Mouse (Mus musculus) thymus, postnatal 25 days (tissue): ENCODE measurements around the gene Mpzl1.

Experiments used
- DNase-seq: peaks from one replicate; pipeline ENCODE4 v3.0.0; 2022

Mpzl1 gene

DNA sequence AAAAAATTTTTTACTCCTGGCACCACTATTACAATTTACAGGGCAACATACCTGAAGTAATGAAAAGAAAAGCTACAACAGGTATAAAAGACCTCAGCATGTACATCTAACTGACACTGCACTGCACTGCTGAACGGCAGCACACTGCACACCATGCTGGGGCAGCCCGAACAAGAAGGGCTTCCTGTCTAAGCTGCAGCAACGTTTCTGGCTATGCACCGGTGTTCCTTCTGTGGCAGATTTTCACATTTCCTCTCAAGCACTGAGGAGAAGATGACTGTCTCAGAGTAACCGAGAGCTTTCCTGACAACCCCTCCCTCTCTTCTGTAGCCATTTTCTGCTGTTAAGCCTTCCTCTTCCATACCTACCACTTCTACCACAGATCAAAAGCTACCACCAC is 21.6 kb downstream of the Mpzl1 start:
- peak; percentile 51 for DNase-seq

DNA sequence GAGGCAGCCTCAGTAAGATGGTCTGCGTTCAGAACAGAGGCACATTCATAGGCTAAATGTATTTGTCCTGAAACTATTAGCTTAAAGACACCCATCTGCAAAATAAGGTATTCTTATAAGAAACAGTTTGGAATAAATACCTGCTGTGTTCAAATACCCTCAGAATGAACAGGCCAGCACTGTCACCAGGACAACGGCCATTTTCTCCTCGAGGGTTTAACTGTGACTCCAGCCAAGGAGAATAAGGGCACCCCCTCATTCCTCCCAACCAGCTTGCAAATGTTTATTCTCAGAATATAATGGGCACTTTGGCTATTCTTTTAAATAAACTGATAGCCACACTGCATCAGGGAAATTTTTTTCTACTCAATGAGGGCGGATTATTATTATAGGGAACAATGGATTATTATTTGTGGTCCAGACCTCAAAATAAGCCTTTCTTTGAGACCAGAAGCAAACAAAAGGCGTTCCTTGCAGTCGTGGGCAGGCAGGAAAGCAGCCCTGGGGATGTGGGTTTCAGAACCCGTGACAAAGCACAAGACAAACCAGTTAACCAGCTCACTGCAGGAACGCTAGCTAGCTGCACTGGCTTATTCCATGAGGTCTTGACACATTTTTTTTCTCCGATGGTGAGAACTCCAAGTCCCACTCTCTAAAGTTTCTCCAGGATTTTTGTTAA is 23.9 kb downstream of the Mpzl1 start:
- DNase-seq: no peak

DNA sequence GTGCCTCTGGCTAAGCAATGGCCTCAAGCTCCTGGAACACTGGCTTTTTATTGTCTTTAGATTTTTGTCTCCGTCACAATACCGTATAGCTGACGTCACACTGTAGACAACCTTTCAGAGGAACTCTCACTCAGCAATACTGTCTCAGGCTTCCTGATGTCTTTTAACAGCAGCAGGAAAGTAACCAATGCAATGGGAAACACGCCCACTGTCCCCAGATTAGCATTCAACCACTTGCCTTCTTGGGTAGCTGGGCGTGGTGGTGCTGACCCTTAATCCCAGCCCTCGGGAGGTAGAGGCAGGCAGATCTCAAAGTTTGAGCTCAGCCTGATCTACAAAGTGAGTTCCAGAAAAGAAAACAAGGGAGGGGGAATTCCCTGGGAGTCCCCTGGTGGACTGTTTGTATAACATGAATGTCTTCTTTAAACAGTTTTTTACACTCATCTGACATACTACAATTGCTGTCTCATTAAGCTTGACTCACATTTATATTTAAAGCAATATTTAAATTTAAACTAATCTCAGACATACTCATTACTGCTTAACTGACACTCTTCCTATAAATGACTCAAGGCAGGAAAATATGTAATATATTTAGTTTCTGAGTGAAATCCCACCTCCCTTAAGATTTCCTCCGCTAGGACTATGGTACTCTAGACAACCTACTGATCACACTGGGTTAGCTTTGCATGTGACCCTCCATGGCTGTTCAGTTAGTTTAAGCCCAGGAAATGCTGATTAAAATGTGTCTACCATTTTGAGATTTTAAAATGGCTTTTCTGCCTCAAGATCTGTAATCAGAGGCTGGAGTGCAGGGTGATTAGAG is 24.6 kb downstream of the Mpzl1 start:
- no peak for DNase-seq

DNA sequence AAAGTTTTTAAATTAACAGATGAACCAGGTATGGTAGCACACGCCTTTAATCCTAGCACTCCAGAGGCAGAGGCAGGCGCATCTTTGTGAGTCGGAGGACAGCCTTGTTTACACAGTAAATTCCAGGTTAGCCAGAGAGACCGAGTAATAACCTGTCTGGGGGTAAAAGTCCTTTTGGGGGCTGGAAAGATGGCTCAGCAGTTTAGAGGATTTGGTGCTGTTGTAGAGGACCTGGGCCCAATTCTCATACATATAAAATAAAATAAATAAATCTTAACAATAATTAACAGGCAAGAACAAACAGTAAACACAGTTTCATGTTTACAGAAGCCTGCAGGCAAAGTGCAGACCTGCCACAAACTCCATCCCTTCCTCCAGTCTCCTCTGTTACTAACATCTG is 25.4 kb downstream of the Mpzl1 start:
- DNase-seq: no peak

DNA sequence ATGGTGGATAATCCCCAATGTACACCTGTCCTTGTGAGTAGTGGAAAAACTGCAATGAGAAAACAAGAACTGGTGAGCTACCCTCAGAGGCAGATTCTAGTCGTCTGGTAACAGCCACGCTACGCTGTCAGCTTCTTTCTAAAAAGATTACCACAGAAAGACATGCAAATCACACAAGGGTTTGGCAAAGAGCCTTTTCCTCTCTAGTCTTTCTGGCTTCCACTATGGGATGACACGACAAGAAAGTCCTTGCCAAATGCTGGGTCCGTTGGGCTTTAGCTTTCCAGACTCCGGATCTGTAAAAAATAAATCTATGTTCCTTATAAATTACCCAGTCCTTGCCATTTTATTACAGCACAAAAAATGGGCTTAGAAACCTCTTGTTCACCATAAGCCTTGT is 28.6 kb downstream of the Mpzl1 start:
- DNase-seq: no peak

DNA sequence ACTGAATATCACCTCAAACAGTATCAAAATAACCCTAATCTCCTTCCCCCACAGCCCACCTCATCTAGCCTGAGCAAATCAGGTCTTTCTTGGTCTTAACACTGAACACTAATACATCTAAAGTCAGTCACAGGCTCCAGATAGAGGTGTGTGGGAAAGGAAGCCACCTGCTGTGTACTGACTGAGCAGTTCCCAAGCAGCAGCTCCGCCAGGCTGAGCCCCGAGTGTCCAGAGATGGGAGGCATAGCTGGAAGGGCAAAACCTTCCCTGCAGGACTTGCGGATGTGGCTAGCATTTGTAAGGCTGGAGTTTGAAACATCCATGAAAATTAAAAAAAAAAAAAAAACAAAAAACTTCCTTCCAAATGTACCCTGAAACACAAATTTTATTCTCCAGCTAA is 29.2 kb downstream of the Mpzl1 start:
- no peak for DNase-seq

- DNase-seq: no peak
Observed at GRCm38 (mm10) chr1:165604203-165604602, 30.1 kb downstream of the Mpzl1 start.

DNA sequence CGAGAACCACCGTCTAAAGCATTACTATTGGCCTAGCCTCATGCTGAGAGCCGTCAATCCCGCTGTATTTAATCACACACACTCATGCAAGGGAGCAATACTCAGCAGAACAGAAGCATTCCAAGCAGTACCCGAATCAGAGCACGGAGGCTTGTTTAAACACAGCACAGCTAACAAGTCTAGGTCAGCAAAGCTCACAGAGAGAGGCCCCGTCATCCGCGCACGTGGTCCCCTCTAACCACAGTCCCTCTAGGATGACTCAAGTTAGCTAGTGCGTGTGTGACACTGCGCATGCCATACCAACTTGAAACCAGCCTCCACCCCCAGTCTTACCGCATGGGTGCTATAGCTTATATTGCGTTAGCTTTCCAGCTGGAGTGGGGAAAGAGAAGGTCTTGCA is 31.1 kb downstream of the Mpzl1 start:
- no peak for DNase-seq

DNA sequence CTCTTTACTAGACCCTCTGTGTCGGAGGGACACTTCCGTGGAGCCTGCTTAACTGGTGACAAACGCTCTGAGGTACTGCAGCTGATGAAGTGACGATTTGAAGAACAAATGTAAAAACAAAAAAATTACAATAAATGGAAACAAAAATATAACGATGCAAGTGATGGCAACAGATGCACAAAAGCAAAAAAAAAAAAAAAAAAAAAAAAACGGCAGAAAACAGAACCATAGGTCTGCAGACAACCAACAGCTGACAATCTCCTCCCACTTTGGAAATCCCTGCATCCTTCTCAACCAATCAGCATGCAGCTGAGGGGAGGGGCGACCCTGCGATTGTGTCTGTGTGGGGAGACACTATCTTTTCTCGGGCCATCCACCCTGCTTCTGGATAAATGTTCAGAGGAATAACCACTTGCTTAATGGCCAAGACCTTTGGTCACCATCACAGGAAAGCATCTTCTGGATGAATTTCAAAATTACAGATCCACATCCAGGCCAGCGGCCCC is 32.5 kb downstream of the Mpzl1 start:
- no peak for DNase-seq

DNA sequence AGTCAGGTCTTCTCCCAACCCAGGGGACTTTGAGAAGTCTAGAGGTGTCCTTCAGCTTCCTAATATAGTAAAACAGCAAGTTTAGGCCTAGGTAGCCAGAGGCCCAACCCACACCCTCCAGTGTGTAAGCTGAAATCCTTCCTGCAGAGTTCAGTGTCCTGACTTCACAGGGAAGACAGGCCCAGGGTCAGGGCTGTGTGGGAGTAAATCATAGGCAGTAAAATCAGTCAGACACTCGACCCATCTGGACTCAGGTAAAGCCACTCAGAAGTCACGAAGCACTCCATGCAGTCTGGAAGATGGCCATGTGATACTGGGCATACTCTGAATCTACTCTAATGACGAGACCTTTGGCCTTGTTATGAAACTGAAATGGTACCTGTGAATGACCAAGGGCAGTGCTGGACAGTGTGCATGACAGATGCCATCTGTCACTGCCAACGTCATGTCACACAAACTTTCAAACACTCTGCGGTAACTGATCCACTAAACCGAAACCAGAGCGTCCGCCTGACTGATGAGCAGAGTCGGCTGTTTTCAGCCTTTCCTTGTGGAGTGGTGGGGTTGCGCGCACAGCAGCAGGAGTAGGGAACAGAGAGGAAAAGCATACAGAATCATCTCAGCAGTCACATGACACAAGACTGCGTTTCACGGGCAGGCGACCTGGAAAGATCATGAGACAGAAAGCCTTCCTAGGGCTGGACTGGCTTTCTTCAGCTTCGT is 39.5 kb downstream of the Mpzl1 start:
- no peak for DNase-seq

GRCm38 (mm10) chr1:165592295-165593082 is 41.8 kb downstream of the Mpzl1 start:
- DNase-seq: no peak

GRCm38 (mm10) chr1:165590760-165591159 is 43.6 kb downstream of the Mpzl1 start:
- no peak for DNase-seq

DNA sequence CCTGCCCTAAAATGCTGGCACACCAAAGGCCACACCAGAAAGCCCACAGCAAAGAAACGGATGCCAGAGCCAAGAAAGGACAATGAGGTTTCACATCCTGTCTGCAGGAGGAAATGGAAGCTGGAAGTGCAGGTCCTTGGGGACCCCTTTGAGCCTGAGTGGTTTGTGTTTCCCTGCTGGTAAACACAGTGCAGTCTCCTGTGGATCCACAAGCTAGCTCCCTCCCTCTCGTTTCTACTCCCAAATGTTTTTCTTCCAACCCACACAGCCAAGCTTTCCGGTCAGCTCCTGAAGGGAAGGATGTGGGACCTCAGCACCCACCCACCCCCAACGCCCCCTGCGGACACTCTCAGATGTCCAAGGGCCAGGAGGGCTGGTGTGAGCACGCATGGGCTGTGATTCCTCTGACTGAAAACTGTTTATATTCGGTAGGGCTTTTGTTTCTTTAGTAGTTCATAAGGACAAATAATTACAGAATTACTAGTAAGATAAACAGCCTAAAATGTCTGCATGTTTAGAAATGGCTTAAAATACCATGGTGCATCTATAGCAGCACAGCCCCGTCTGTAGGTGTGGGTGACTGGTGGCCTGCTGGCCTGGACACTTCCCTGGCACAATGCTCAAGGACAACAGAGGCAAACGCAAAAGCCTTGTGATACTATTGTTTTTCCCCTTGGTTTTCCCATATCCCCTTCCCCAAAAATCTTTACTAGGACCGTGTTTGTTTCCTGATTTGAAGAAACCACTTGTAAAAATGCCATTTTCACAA is 44.9 kb downstream of the Mpzl1 start:
- no peak for DNase-seq

- no peak for DNase-seq
Observed at GRCm38 (mm10) chr1:165587845-165588244, 46.5 kb downstream of the Mpzl1 start.

DNA sequence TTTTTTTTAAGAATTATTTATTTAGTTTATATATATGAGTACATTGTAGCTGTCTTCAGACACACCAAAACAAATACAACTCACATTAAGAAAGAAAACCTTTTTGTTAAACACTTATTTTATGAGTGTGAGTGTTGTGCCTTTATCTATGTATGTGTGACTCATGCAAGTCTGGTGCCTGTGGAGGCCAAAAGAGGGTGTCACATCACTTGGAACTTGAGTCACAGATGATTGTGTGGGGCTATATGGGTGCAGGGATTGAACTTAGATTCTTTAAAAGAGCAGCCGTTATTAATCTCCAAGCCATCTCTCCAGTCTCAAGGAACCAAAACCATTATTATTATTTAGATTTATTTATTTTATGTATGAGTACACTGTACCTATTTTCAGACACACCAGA is 48.0 kb downstream of the Mpzl1 start:
- DNase-seq: no peak

DNA sequence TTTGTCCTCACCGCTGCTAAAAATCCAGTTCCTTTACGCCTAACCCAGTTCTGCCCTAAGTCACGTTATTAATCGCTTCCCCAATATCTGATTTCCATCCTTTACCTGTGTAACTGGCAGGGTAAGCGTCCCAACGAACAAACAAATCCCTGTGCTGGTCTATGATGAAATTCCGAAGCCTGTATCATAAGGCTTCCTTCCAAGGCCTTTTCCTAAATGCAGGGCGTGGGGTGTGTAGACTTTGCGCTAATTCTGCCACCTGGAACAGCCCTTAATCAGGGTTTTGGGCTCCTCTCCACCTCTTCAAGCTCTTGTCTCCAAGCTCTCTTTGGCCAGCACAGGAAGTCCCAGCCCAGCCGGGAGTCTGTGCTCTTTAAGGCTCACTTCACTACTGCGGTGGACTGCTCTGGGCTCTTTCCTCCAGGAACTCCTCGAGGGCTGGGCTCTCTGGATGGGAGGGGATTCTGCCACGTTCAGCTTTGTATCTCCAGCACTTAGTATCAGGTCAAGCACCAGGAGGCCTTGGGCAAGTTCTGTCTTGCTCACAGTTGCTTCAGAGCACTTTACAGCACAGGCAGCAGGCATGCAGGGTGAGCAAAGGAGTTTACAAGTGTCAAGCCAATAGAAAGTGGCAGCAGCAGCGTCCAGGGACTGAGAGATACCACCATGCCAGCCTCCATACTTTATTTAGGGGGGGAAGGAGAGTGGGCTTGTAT is 48.8 kb downstream of the Mpzl1 start:
- DNase-seq: no peak

- DNase-seq: peak; percentile 85
Observed at GRCm38 (mm10) chr1:165583529-165584184, 50.7 kb downstream of the Mpzl1 start.

DNA sequence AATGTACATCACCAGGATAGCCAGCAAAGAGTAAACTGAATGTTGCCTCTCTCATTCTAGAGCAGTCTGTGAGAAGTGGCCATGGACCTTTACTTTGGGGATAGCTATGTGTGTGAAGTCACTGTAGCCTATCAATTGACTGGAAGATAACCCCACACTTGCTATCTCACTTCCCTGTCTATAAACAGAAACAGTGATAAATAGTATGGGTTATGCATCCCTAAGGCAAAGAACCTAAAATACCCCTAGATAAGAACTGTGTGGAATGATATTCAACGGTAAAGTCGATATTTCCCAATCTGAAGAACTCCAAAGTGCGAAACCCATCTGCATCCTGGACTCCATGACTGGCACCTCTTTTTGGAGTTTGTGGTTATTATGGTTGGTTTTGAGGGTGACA is 53.1 kb downstream of the Mpzl1 start:
- no peak for DNase-seq

- DNase-seq: no peak
Observed at GRCm38 (mm10) chr1:165579332-165579731, 55.0 kb downstream of the Mpzl1 start.

DNA sequence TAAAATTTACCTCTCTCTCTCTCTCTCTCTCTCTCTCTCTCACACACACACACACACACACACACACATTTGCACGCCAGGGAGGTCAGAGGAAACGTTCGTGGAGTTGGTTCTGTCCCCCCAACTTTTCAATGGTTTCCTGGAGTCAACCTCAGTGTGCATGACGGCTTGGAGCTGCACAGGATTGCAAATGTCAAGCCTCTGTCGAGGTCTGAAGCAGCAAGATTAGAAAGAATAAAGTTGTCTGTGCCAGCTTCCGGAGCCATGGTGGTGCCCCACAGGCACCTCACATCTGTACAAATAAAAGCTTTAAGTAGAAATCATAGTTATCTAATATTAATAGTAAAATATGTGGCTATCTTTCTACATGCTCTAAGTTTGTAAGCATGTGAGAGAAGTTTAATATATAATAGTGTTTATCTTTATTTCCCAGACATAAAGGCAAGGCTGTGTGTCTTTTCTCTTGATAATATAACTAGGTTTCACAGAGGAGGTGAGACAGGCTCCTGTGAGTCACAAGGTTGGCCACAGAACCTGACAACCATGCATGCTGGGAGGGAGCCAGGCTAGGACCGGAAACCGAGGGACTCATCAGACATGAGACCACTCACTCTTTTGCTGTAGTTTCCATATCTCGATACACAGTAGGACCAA is 57.8 kb downstream of the Mpzl1 start:
- no peak for DNase-seq
